Mouse (Mus musculus): ENCODE measurements at regions not wholly inside any gene's neighbourhood (a gene's known extent, or its start where the extent isn't known, plus 50 kb on each side); places are given as distances from the start of the nearest gene placed in this dataset.

GRCm38 (mm10) chr17:13564800-13565199 lies 195.5 kb upstream of the Afdn start:
- no peak for TF ChIP-seq GATA1 (IDR thresholded peaks at IDR 0.05; ENCODE audit: low read length)
- TF ChIP-seq TAL1 (IDR thresholded peaks at IDR 0.05; ENCODE audit: low read length), result no peak

Measured in erythroblast, embryonic 14.5 days (primary cell).